In the genomic region with DNA sequence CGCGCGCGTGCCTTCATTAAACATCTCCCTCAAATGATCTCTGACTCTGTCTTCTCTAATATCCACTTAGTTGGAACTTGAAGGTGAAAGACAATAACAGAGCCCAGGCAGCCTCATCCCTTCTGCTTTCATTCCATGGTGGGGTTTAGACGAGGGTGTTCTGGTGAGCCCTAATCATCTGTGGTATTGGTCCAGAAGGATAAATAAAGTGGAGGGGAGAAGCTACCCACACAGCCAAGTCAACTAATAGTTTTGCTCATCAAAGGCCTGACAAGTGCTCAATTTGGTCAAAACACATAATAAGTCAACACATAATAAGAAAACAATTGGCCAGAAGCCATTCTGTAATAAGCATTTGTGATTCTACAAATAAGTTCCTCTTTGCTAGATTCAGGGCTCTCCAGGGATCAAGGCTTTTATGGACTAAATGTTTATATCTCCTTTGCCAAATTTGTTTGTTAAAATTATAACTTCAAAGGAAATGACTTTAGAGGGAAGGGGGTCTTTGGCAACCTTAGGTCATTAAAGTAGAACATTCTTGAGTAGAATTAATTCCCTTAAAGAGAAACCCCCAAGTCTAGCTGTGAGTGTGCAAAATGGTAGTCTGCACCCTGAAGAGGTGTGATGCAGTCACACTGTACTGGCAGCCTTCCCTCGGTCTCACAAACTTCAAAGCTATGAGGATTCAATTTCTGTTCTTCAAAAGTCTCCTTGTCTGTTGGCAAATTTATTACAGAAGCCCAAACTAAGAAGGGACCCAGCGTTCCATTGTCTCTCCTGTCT, we compare ENCODE assay signal across 21 mouse cellular contexts.
DNase-seq lines count a peak whose midpoint lies in the region; ATAC-seq and TF ChIP-seq lines count a peak whose summit lies in the region.
"Had no signal": no experiment of that assay in that cellular context is flagged by ENCODE, and none has a peak within 500 bp of the region (broad histone marks: within the 10 kb centered on the region; RNA-seq: fewer than 3 reads in every experiment).

No protein-coding gene starts in this region.

- no peaks in the 10 kb centered on the region for H3K9me3 ChIP-seq in lung, embryonic 14.5 days (ENCODE audit: low read depth, low read length)
- no peaks in the 10 kb centered on the region for H3K9me3 ChIP-seq in lung, embryonic 15.5 days
- no peaks in the 10 kb centered on the region for H3K9me3 ChIP-seq in lung, embryonic 16.5 days (ENCODE audit: control insufficient read depth, low read length)
- H3K9me3 ChIP-seq: G1E had no signal

- peak; percentile 84 for DNase-seq in lung, embryonic 14.5 days
- no peak for DNase-seq in lung, postnatal 14 days
- DNase-seq in lung, adult 18-20 months, result no peak
- no peak for DNase-seq in lung, postnatal 36 days
- DNase-seq: adrenal gland, adult 2 months; adrenal gland, adult 8-10 months; adrenal gland, postnatal 10 days; adrenal gland, postnatal 14 days; adrenal gland, postnatal 25 days; adrenal gland, postnatal 36 days; B cell, adult 2 months; cerebellum, adult 11 months; cerebellum, adult 11-12 months; cerebellum, adult 18-20 months had no signal

- H3K4me1 ChIP-seq in lung, embryonic 14.5 days (ENCODE audit: insufficient read depth), result no peaks in the 10 kb centered on the region
- no peaks in the 10 kb centered on the region for H3K4me1 ChIP-seq in lung, embryonic 15.5 days
- H3K4me1 ChIP-seq in lung, embryonic 16.5 days (replicated peaks; ENCODE audit: control insufficient read depth, insufficient read depth, low read length), result no peaks in the 10 kb centered on the region

- H3K4me2 ChIP-seq in lung, embryonic 14.5 days, result no peak overlapping the region
- H3K4me2 ChIP-seq in lung, embryonic 15.5 days, result no peak overlapping the region
- H3K4me2 ChIP-seq in lung, embryonic 16.5 days (ENCODE audit: low read depth, low read length), result no peak overlapping the region

- H3K27me3 ChIP-seq in lung, embryonic 14.5 days (ENCODE audit: insufficient read depth, low read length), result no peaks in the 10 kb centered on the region
- H3K27me3 ChIP-seq in lung, embryonic 15.5 days, result no peaks in the 10 kb centered on the region
- no peaks in the 10 kb centered on the region for H3K27me3 ChIP-seq in lung, embryonic 16.5 days (ENCODE audit: control insufficient read depth, insufficient read depth, low read depth, low read length)
- H3K27me3 ChIP-seq: CH12.LX, Patski had no signal

- no peak overlapping the region for H3K4me3 ChIP-seq in lung, embryonic 14.5 days (ENCODE audit: low read depth, low read length)
- no peak overlapping the region for H3K4me3 ChIP-seq in lung, embryonic 15.5 days
- H3K4me3 ChIP-seq in lung, embryonic 16.5 days (ENCODE audit: low read length), result no peak overlapping the region

- H3K9ac ChIP-seq in lung, embryonic 14.5 days, result no peak overlapping the region
- H3K9ac ChIP-seq in lung, embryonic 15.5 days, result no peak overlapping the region
- H3K9ac ChIP-seq in lung, embryonic 16.5 days (ENCODE audit: low read length), result no peak overlapping the region

- no peak overlapping the region for H3K27ac ChIP-seq in lung, embryonic 14.5 days (ENCODE audit: low read depth)
- H3K27ac ChIP-seq in lung, embryonic 15.5 days, result no peak overlapping the region
- H3K27ac ChIP-seq in lung, embryonic 16.5 days (ENCODE audit: low read length), result no peak overlapping the region

- ATAC-seq in lung, embryonic 14.5 days (ENCODE audit: insufficient read depth), result peak; percentile 90
- ATAC-seq in lung, embryonic 15.5 days (ENCODE audit: borderline replicate concordance, extremely low read depth, low FRiP score, low TSS enrichment), result peak; percentile 77; the same call in 1 of the 2 replicates
- ATAC-seq in lung, embryonic 16.5 days (ENCODE audit: low read depth), result peak; percentile 78
- ATAC-seq: activated CD4-positive, CD25-positive, alpha-beta regulatory T cell, adult 4 months; CD4-positive, CD25-positive, alpha-beta regulatory T cell, adult 4 months; Patski had no signal

- H3K36me3 ChIP-seq in lung, embryonic 14.5 days (ENCODE audit: insufficient read depth), result no peaks in the 10 kb centered on the region
- no peaks in the 10 kb centered on the region for H3K36me3 ChIP-seq in lung, embryonic 15.5 days
- no peaks in the 10 kb centered on the region for H3K36me3 ChIP-seq in lung, embryonic 16.5 days (ENCODE audit: control insufficient read depth, insufficient read depth, low read length)
- H3K36me3 ChIP-seq: G1E had no signal

- TF ChIP-seq CTCF in lung, embryonic 14.5 days (IDR thresholded peaks at IDR 0.05; ENCODE audit: low read depth), result no peak

- 72% methylated on average over 7 of the region's 7 CpGs for WGBS in lung, embryonic 14.5 days
- 75% methylated on average over 7 of the region's 7 CpGs for WGBS in lung, embryonic 15.5 days
- 71% methylated on average over 7 of the region's 7 CpGs for WGBS in lung, embryonic 16.5 days
